Mouse (Mus musculus) heart, embryonic 15.5 days (tissue): Measurements from ENCODE around the gene Gm11273. TPM values are rescaled to one million over a fixed set of nuclear protein-coding genes. Genes with fewer than 3 reads are reported as not detected.

Experiments used
- polyA plus RNA-seq: library from polyadenylated mRNA; unstranded; fragments of >200 nt; fragmentation: Nextera tagmentation; extraction: Ambion mirVana; gene quantifications from 2 replicates; pipeline ENCODE4 v1.2.1, GENCODE M21; 2015

Gene Gm11273
- polyA plus RNA-seq, 1 experiment from 2014 or later, result 17.9 TPM

Other genes starting within 250 kb of the Gm11273 start
- not detected in 2 replicates for gene Gpx5, start 208.7 kb downstream of the Gm11273 start, polyA plus RNA-seq
- gene Gpx6, start 189.3 kb downstream of the Gm11273 start, polyA plus RNA-seq, result not detected in 2 replicates
- not detected in 2 replicates for gene Olfr1367, start 154.5 kb downstream of the Gm11273 start, polyA plus RNA-seq
- 6.5 and 8.7 TPM in 2 replicates for gene Zscan12, start 138.6 kb downstream of the Gm11273 start, polyA plus RNA-seq
- gene Zkscan3, start 98.7 kb downstream of the Gm11273 start, polyA plus RNA-seq, result 65.7 and 71.5 TPM in 2 replicates
- 2.9 and 3.3 TPM in 2 replicates for gene Pgbd1, start 60.4 kb downstream of the Gm11273 start, polyA plus RNA-seq
- gene Zscan26, start 47.7 kb downstream of the Gm11273 start, polyA plus RNA-seq, result 26.6 and 27.0 TPM in 2 replicates
- 1.4 and 1.5 TPM in 2 replicates for gene Nkapl, start 32.9 kb downstream of the Gm11273 start, polyA plus RNA-seq
- gene Zkscan4, start 22.5 kb downstream of the Gm11273 start, polyA plus RNA-seq, result 1.4 and 2.2 TPM in 2 replicates
- not detected in 2 replicates for gene Gm10065, start 22.0 kb downstream of the Gm11273 start, polyA plus RNA-seq
- gene AK157302, start 6.2 kb downstream of the Gm11273 start, polyA plus RNA-seq, result 0.71 and 0.76 TPM in 2 replicates
- gene Zkscan8, start 29.7 kb upstream of the Gm11273 start, polyA plus RNA-seq, result 3.5 and 4.0 TPM in 2 replicates
- 0.10 TPM in 1 of 2 replicates, not detected in the other for gene Olfr1366, start 41.4 kb upstream of the Gm11273 start, polyA plus RNA-seq
- gene Olfr1535, start 58.5 kb upstream of the Gm11273 start, polyA plus RNA-seq, result not detected in 2 replicates
- gene Olfr1364, start 80.3 kb upstream of the Gm11273 start, polyA plus RNA-seq, result not detected in 2 replicates
- gene Olfr1362, start 112.6 kb upstream of the Gm11273 start, polyA plus RNA-seq, result not detected in 2 replicates
- gene Olfr11, start 141.1 kb upstream of the Gm11273 start, polyA plus RNA-seq, result not detected in 2 replicates
- not detected in 2 replicates for gene Olfr1361, start 162.0 kb upstream of the Gm11273 start, polyA plus RNA-seq
- not detected in 2 replicates for gene Olfr1360, start 176.0 kb upstream of the Gm11273 start, polyA plus RNA-seq
- gene Olfr1359, start 196.7 kb upstream of the Gm11273 start, polyA plus RNA-seq, result not detected in 2 replicates
- gene Hist1h2bl, start 214.7 kb upstream of the Gm11273 start, polyA plus RNA-seq, result 0.47 and 1.3 TPM in 2 replicates
- 9.9 and 11.4 TPM in 2 replicates for gene Hist1h2ai, start 215.0 kb upstream of the Gm11273 start, polyA plus RNA-seq
- gene Hist1h3h, start 216.2 kb upstream of the Gm11273 start, polyA plus RNA-seq, result 1.5 and 5.4 TPM in 2 replicates
- 1.3 and 2.3 TPM in 2 replicates for gene Hist1h2bm, start 220.6 kb upstream of the Gm11273 start, polyA plus RNA-seq
- gene Hist1h4j, start 233.6 kb upstream of the Gm11273 start, polyA plus RNA-seq, result 0.66 and 0.67 TPM in 2 replicates
- 1.3 and 3.0 TPM in 2 replicates for gene Hist1h4k, start 249.1 kb upstream of the Gm11273 start, polyA plus RNA-seq